Mouse (Mus musculus): Measurements from ENCODE around the gene Eaf1. TPM values are rescaled to one million over a fixed set of nuclear protein-coding genes. Genes with fewer than 3 reads are reported as not detected.

Gene Eaf1
- total RNA-seq, 1 experiment from 2014 or later: 16.8 TPM

GRCm38 (mm10) chr14:31496241-31496646, 2.0 kb downstream of the Eaf1 start:
- ATAC-seq (replicated peaks in 1 of 2; ENCODE audit: insufficient read depth in 1 of 2, low FRiP score in 2 of 2, low TSS enrichment in 1 of 2, low read depth in 1 of 2, poor library complexity in 2 of 2, severe bottlenecking in 2 of 2): peak in 1 of 2 experiments; percentile 36; a peak in 1 of 4 replicates

GRCm38 (mm10) chr14:31499526-31499925, 5.3 kb downstream of the Eaf1 start:
- no peak for ATAC-seq (replicated peaks in 1 of 2; ENCODE audit: insufficient read depth in 1 of 2, low FRiP score in 2 of 2, low TSS enrichment in 1 of 2, low read depth in 1 of 2, poor library complexity in 2 of 2, severe bottlenecking in 2 of 2)

GRCm38 (mm10) chr14:31503406-31503805, 9.2 kb downstream of the Eaf1 start:
- ATAC-seq (replicated peaks in 1 of 2; ENCODE audit: insufficient read depth in 1 of 2, low FRiP score in 2 of 2, low TSS enrichment in 1 of 2, low read depth in 1 of 2, poor library complexity in 2 of 2, severe bottlenecking in 2 of 2): no peak

GRCm38 (mm10) chr14:31506456-31506855, 12.3 kb downstream of the Eaf1 start:
- ATAC-seq (replicated peaks in 1 of 2; ENCODE audit: insufficient read depth in 1 of 2, low FRiP score in 2 of 2, low TSS enrichment in 1 of 2, low read depth in 1 of 2, poor library complexity in 2 of 2, severe bottlenecking in 2 of 2): no peak

- no peak for ATAC-seq (replicated peaks in 1 of 2; ENCODE audit: insufficient read depth in 1 of 2, low FRiP score in 2 of 2, low TSS enrichment in 1 of 2, low read depth in 1 of 2, poor library complexity in 2 of 2, severe bottlenecking in 2 of 2)
Measured at GRCm38 (mm10) chr14:31509911-31510310, 15.7 kb downstream of the Eaf1 start.

GRCm38 (mm10) chr14:31510322-31510721, 16.1 kb downstream of the Eaf1 start:
- no peak for ATAC-seq (replicated peaks in 1 of 2; ENCODE audit: insufficient read depth in 1 of 2, low FRiP score in 2 of 2, low TSS enrichment in 1 of 2, low read depth in 1 of 2, poor library complexity in 2 of 2, severe bottlenecking in 2 of 2)

- no peak for ATAC-seq (replicated peaks in 1 of 2; ENCODE audit: insufficient read depth in 1 of 2, low FRiP score in 2 of 2, low TSS enrichment in 1 of 2, low read depth in 1 of 2, poor library complexity in 2 of 2, severe bottlenecking in 2 of 2)
Measured at GRCm38 (mm10) chr14:31515895-31516294, 21.7 kb downstream of the Eaf1 start.

- ATAC-seq (replicated peaks in 1 of 2; ENCODE audit: insufficient read depth in 1 of 2, low FRiP score in 2 of 2, low TSS enrichment in 1 of 2, low read depth in 1 of 2, poor library complexity in 2 of 2, severe bottlenecking in 2 of 2): no peak
Measured at GRCm38 (mm10) chr14:31519165-31519564, 25.0 kb downstream of the Eaf1 start.

GRCm38 (mm10) chr14:31521318-31521717, 27.1 kb downstream of the Eaf1 start:
- ATAC-seq (replicated peaks in 1 of 2; ENCODE audit: insufficient read depth in 1 of 2, low FRiP score in 2 of 2, low TSS enrichment in 1 of 2, low read depth in 1 of 2, poor library complexity in 2 of 2, severe bottlenecking in 2 of 2): no peak

GRCm38 (mm10) chr14:31525040-31525810, 31.0 kb downstream of the Eaf1 start:
- no peak for ATAC-seq (replicated peaks in 1 of 2; ENCODE audit: insufficient read depth in 1 of 2, low FRiP score in 2 of 2, low TSS enrichment in 1 of 2, low read depth in 1 of 2, poor library complexity in 2 of 2, severe bottlenecking in 2 of 2)

- ATAC-seq (replicated peaks in 1 of 2; ENCODE audit: insufficient read depth in 1 of 2, low FRiP score in 2 of 2, low TSS enrichment in 1 of 2, low read depth in 1 of 2, poor library complexity in 2 of 2, severe bottlenecking in 2 of 2): no peak
Measured at GRCm38 (mm10) chr14:31530847-31531246, 36.6 kb downstream of the Eaf1 start.

- ATAC-seq (replicated peaks in 1 of 2; ENCODE audit: insufficient read depth in 1 of 2, low FRiP score in 2 of 2, low TSS enrichment in 1 of 2, low read depth in 1 of 2, poor library complexity in 2 of 2, severe bottlenecking in 2 of 2): peak; percentile 91 to 95
Measured at GRCm38 (mm10) chr14:31531506-31532148, 37.4 kb downstream of the Eaf1 start.

- ATAC-seq (replicated peaks in 1 of 2; ENCODE audit: insufficient read depth in 1 of 2, low FRiP score in 2 of 2, low TSS enrichment in 1 of 2, low read depth in 1 of 2, poor library complexity in 2 of 2, severe bottlenecking in 2 of 2): 0 out of 4 replicates have a peak, but pooled peaks of 1 of the 2 experiments have one; percentile 13
Measured at GRCm38 (mm10) chr14:31532656-31533055, 38.5 kb downstream of the Eaf1 start.

- no peak for ATAC-seq (replicated peaks in 1 of 2; ENCODE audit: insufficient read depth in 1 of 2, low FRiP score in 2 of 2, low TSS enrichment in 1 of 2, low read depth in 1 of 2, poor library complexity in 2 of 2, severe bottlenecking in 2 of 2)
Measured at GRCm38 (mm10) chr14:31537298-31537697, 43.1 kb downstream of the Eaf1 start.

GRCm38 (mm10) chr14:31543885-31544442, 49.8 kb downstream of the Eaf1 start:
- ATAC-seq (replicated peaks in 1 of 2; ENCODE audit: insufficient read depth in 1 of 2, low FRiP score in 2 of 2, low TSS enrichment in 1 of 2, low read depth in 1 of 2, poor library complexity in 2 of 2, severe bottlenecking in 2 of 2): no peak

GRCm38 (mm10) chr14:31555021-31555420, 60.8 kb downstream of the Eaf1 start:
- no peak for ATAC-seq (replicated peaks in 1 of 2; ENCODE audit: insufficient read depth in 1 of 2, low FRiP score in 2 of 2, low TSS enrichment in 1 of 2, low read depth in 1 of 2, poor library complexity in 2 of 2, severe bottlenecking in 2 of 2)

GRCm38 (mm10) chr14:31555963-31556434, 61.8 kb downstream of the Eaf1 start:
- 0 out of 4 replicates have a peak, but pooled peaks of 1 of the 2 experiments have one; percentile 6 for ATAC-seq (replicated peaks in 1 of 2; ENCODE audit: insufficient read depth in 1 of 2, low FRiP score in 2 of 2, low TSS enrichment in 1 of 2, low read depth in 1 of 2, poor library complexity in 2 of 2, severe bottlenecking in 2 of 2)
